Mouse (Mus musculus): ENCODE measurements around the gene Tub.

DNA sequence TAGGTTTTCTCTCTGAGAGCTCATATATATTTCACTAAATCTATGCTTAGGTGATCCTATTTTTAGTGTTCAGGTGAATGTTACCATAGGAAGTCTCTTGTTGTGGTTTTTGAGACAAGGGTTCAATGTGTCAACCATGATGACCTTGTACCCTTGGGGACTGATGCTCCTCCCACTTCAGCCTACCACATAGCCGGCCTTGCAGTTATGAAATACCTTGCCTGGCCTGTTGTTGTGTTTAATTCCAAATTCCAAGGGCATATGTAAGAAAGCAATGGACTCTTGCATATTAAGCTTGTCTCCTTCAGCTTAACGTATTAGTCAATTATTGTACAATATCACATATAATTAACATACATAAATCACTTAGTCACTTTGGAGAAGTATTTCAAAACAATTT lies 46.2 kb upstream of the Tub start:
- TF ChIP-seq CTCF (IDR thresholded peaks at IDR 0.05; ENCODE audit: borderline replicate concordance, insufficient read depth, low read length), result no peak
- TF ChIP-seq POLR2A (IDR thresholded peaks at IDR 0.05; ENCODE audit: low read depth, low read length), result no peak

Data from embryonic fibroblast, embryonic 13.5 days (primary cell).